8 mouse cellular contexts compared by ENCODE assay signal in the genomic region with DNA sequence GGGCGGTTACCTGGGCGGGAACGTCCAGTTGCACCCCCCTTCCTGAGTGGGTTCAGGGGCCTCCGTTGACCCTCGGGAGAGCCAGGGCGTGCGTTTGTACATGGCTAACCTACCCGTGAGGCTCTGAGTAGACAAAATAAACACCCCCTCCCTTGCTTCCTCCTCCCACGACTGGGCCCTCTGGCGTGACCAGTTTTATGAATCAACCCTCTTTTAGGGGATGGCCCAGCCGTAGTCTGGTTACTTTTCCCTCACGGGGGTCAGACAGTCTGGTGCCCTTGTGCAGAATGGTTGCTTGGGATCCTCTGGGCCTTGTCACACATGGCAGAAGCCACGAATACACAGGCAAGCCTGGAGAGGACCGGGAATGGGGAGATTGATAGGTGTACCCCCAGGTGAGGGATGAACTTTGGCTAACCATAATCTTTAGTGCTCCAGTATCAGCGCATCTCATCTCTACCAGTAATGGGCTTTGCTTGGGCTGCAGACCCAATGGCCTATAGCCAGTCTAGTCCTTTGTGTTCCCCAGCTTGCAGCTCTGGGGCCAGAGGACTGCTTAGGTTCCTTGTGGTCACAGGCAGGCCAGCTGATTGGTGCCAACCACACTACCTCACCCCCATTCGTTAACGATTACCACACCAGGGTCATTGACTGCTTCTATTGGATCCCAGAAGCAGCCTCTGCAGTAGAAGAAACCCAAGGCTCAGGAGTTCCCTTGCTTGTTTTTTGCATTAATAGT. TPM values are rescaled to one million over a fixed set of nuclear protein-coding genes. Genes with fewer than 3 reads are reported as not detected.
DNase-seq lines count a peak whose midpoint lies in the region; ATAC-seq and TF ChIP-seq lines count a peak whose summit lies in the region.

No protein-coding gene starts in this region.

- no peak for ATAC-seq in forebrain, postnatal 0 days
- ATAC-seq in kidney, embryonic 15.5 days (replicated peaks; ENCODE audit: low FRiP score) = peak; percentile 50

- peak overlapping the region; percentile 55 for H3K4me2 ChIP-seq in forebrain, postnatal 0 days (ENCODE audit: low read depth)
- H3K4me2 ChIP-seq in kidney, embryonic 15.5 days = peak overlapping the region; percentile 73

- peak in 1 of 2 experiments; percentile 20 for DNase-seq in spleen, adult 2 months (ENCODE audit: low read depth in 1 of 2, low spot score in 2 of 2)
- DNase-seq in spleen, postnatal 4 days (ENCODE audit: low spot score in 2 of 2) = no peak
- no peak for DNase-seq in forebrain, postnatal 0 days
- peak; percentile 68 for DNase-seq in lung, postnatal 10 days
- peak; percentile 24 for DNase-seq in testis, postnatal 14 days (ENCODE audit: low spot score)
- no peak for DNase-seq in layer of hippocampus, adult 9-11 months
- no peak for DNase-seq in left cerebral cortex, adult 18-20 months (ENCODE audit: low spot score in 2 of 2)

- no peak for TF ChIP-seq CTCF in spleen, adult 2 months (IDR thresholded peaks at IDR 0.05; ENCODE audit: extremely low read depth, insufficient read depth, insufficient read length, insufficient replicate concordance)
- TF ChIP-seq CTCF in forebrain, postnatal 0 days (IDR thresholded peaks at IDR 0.05; ENCODE audit: low read depth) = no peak

- H3K9me3 ChIP-seq in forebrain, postnatal 0 days (ENCODE audit: low read length) = no peaks in the 10 kb centered on the region
- H3K9me3 ChIP-seq in kidney, embryonic 15.5 days (replicated peaks) = no peaks in the 10 kb centered on the region

- H3K27ac ChIP-seq in spleen, adult 2 months (ENCODE audit: insufficient read depth, low read length) = peak overlapping the region; percentile 65
- no peak overlapping the region for H3K27ac ChIP-seq in forebrain, postnatal 0 days (ENCODE audit: low read depth, low read length)
- H3K27ac ChIP-seq in kidney, embryonic 15.5 days = peak overlapping the region; percentile 96

- H3K4me1 ChIP-seq in spleen, adult 2 months (ENCODE audit: control insufficient read depth, insufficient read depth, insufficient read length) = peaks cover 16% of the 10 kb centered on the region; the same call in 1 of the 2 replicates
- no peaks in the 10 kb centered on the region for H3K4me1 ChIP-seq in forebrain, postnatal 0 days (ENCODE audit: insufficient read depth)
- peaks cover 60% of the 10 kb centered on the region for H3K4me1 ChIP-seq in kidney, embryonic 15.5 days

- 49% methylated on average over 17 of the region's 17 CpGs for WGBS in spleen, adult 2 months
- WGBS in forebrain, postnatal 0 days = 14% methylated on average over 17 of the region's 17 CpGs
- 2% methylated on average over 17 of the region's 17 CpGs for WGBS in kidney, embryonic 15.5 days

- TF ChIP-seq POLR2A in spleen, adult 2 months (IDR thresholded peaks at IDR 0.05; ENCODE audit: low read depth, low read length) = no peak

- H3K36me3 ChIP-seq in spleen, adult 2 months (ENCODE audit: control insufficient read depth, insufficient read depth, low read length) = peaks cover 6% of the 10 kb centered on the region
- H3K36me3 ChIP-seq in forebrain, postnatal 0 days (ENCODE audit: insufficient read depth) = no peaks in the 10 kb centered on the region; the same call in none of the 2 replicates
- peaks cover 11% of the 10 kb centered on the region for H3K36me3 ChIP-seq in kidney, embryonic 15.5 days

- H3K4me3 ChIP-seq in spleen, adult 2 months (ENCODE audit: extremely low read depth, insufficient read depth, insufficient read length) = peak overlapping the region; percentile 44; the same call in 1 of the 2 replicates
- peak overlapping the region; percentile 32 for H3K4me3 ChIP-seq in forebrain, postnatal 0 days (ENCODE audit: low read depth, low read length)
- H3K4me3 ChIP-seq in kidney, embryonic 15.5 days (replicated peaks) = peak overlapping the region; percentile 76

- H3K27me3 ChIP-seq in spleen, adult 2 months (ENCODE audit: control insufficient read depth, insufficient read depth, low read length) = no peaks in the 10 kb centered on the region
- H3K27me3 ChIP-seq in forebrain, postnatal 0 days (ENCODE audit: insufficient read depth, low read length) = no peaks in the 10 kb centered on the region
- H3K27me3 ChIP-seq in kidney, embryonic 15.5 days = no peaks in the 10 kb centered on the region

- peak overlapping the region; percentile 47 for H3K9ac ChIP-seq in forebrain, postnatal 0 days
- H3K9ac ChIP-seq in kidney, embryonic 15.5 days = peak overlapping the region; percentile 80

RNA-seq across cellular contexts. Expression of gene Dnaja3, which starts 0.6 kb away (rescaled TPM):
- polyA plus RNA-seq in spleen, adult 2 months (2012; rRNA removed) = 11.0 and 12.1 TPM in 2 replicates
- 47.2 and 51.5 TPM in 2 replicates for total RNA-seq in forebrain, postnatal 0 days (2014; rRNA removed)
- 37.5 and 48.6 TPM in 2 replicates for polyA plus RNA-seq in forebrain, postnatal 0 days (2015; fragmentation: Nextera tagmentation; extraction: Ambion mirVana)
- 77.7 and 81.4 TPM in 2 replicates for polyA plus RNA-seq in kidney, embryonic 15.5 days (2015; fragmentation: Nextera tagmentation; extraction: Ambion mirVana)
- total RNA-seq in left cerebral cortex, adult 18-20 months (2021) = 10 to 100 TPM; 61.5 to 64.2 TPM

RNA-seq across cellular contexts. Expression of gene Vasn, which starts 0.7 kb away (rescaled TPM):
- 23.6 and 31.3 TPM in 2 replicates for polyA plus RNA-seq in spleen, adult 2 months (2012; rRNA removed)
- total RNA-seq in forebrain, postnatal 0 days (2014; rRNA removed) = 5.5 and 6.5 TPM in 2 replicates
- 3.0 and 3.6 TPM in 2 replicates for polyA plus RNA-seq in forebrain, postnatal 0 days (2015; fragmentation: Nextera tagmentation; extraction: Ambion mirVana)
- 22.7 and 23.5 TPM in 2 replicates for polyA plus RNA-seq in kidney, embryonic 15.5 days (2015; fragmentation: Nextera tagmentation; extraction: Ambion mirVana)
- 10 to 100 TPM; 11.5 to 11.6 TPM for total RNA-seq in left cerebral cortex, adult 18-20 months (2021)

RNA-seq across cellular contexts. Expression of gene Pam16, which starts 15.6 kb away (rescaled TPM):
- polyA plus RNA-seq in spleen, adult 2 months (2012; rRNA removed) = 8.2 and 9.5 TPM in 2 replicates
- total RNA-seq in forebrain, postnatal 0 days (2014; rRNA removed) = 52.2 and 54.5 TPM in 2 replicates
- polyA plus RNA-seq in forebrain, postnatal 0 days (2015; fragmentation: Nextera tagmentation; extraction: Ambion mirVana) = 138 and 161 TPM in 2 replicates
- 90.1 and 92.6 TPM in 2 replicates for polyA plus RNA-seq in kidney, embryonic 15.5 days (2015; fragmentation: Nextera tagmentation; extraction: Ambion mirVana)
- 10 to 100 TPM; 72.1 to 86.6 TPM for total RNA-seq in left cerebral cortex, adult 18-20 months (2021)

RNA-seq across cellular contexts. Expression of gene Coro7, which starts 39.1 kb away (rescaled TPM):
- polyA plus RNA-seq in spleen, adult 2 months (2012; rRNA removed) = 150 and 191 TPM in 2 replicates
- total RNA-seq in forebrain, postnatal 0 days (2014; rRNA removed) = 24.9 and 25.2 TPM in 2 replicates
- 23.5 and 29.3 TPM in 2 replicates for polyA plus RNA-seq in forebrain, postnatal 0 days (2015; fragmentation: Nextera tagmentation; extraction: Ambion mirVana)
- 19.8 and 22.0 TPM in 2 replicates for polyA plus RNA-seq in kidney, embryonic 15.5 days (2015; fragmentation: Nextera tagmentation; extraction: Ambion mirVana)
- 10 to 100 TPM; 78.4 to 85.4 TPM for total RNA-seq in left cerebral cortex, adult 18-20 months (2021)

RNA-seq across cellular contexts. Expression of gene Glis2, which starts 45.9 kb away (rescaled TPM):
- polyA plus RNA-seq in spleen, adult 2 months (2012; rRNA removed) = 11.9 and 14.1 TPM in 2 replicates
- total RNA-seq in forebrain, postnatal 0 days (2014; rRNA removed) = 13.3 and 15.2 TPM in 2 replicates
- polyA plus RNA-seq in forebrain, postnatal 0 days (2015; fragmentation: Nextera tagmentation; extraction: Ambion mirVana) = 7.1 and 11.6 TPM in 2 replicates
- 41.2 and 43.8 TPM in 2 replicates for polyA plus RNA-seq in kidney, embryonic 15.5 days (2015; fragmentation: Nextera tagmentation; extraction: Ambion mirVana)
- 10 to 100 TPM; 12.4 to 16.6 TPM for total RNA-seq in left cerebral cortex, adult 18-20 months (2021)

Comparison
In these comparisons a context has a peak if more than half of its experiments do, and no peak if none do; other contexts are left out.
1. DNase-seq: peak in lung, postnatal 10 days (single experiment) and testis, postnatal 14 days (single experiment); none in spleen, postnatal 4 days (0 of 2), forebrain, postnatal 0 days (single experiment), layer of hippocampus, adult 9-11 months (single experiment) and left cerebral cortex, adult 18-20 months (0 of 2).
2. Peak in every context shown above with its lines, with median percentiles within 50 percentile points of each other: H3K4me3 ChIP-seq.